Mouse (Mus musculus): ENCODE results near the gene Ksr2.
A peak's percentile ranks its signal among the peaks of the same experiment; 100 is the strongest.
"Not testable (repeated sequence)": the region's sequence is repeated elsewhere in the genome, so short reads cannot be mapped to it uniquely, and the experiment has no call there.

The Ksr2 gene

DNA sequence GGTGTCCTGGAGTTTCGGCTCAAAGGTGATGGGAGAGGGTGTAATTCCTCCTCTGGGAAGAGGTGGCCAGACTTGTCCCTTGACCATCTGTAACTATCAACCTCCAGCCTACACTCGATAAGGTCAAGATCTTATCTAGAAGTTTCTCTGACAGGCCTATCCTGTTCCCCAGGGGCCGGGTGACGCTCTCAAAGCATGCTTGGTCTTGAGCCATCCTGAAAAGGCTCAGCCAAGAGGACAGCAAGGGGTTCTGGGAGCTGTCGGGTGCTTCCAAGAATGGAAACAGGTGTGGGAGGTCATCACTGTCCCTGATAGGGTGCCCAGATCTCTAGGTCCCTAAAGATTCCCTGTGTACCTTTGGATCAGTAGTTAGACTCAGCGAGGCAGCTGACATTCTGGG, 4.4 kb upstream of the Ksr2 start:
- DNase-seq, result no peak

DNA sequence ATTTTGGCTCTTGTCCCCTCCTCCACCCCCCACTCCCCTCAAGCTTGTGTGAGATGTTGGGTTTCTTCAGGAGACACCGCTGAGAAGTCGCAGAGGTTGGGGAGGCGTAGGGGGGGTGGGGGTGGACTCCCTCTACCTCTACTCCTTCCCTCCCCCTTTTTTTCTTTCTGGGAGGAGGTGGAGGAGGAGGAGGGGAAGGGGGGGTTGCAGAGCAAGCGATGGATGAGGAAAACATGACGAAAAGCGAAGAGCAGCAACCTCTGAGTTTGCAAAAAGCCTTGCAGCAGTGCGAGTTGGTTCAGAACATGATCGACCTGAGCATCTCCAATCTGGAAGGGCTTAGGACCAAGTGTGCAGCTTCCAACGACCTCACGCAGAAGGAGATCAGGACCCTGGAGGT, 811 bp downstream of the Ksr2 start:
- DNase-seq, result peak; percentile 24

DNA sequence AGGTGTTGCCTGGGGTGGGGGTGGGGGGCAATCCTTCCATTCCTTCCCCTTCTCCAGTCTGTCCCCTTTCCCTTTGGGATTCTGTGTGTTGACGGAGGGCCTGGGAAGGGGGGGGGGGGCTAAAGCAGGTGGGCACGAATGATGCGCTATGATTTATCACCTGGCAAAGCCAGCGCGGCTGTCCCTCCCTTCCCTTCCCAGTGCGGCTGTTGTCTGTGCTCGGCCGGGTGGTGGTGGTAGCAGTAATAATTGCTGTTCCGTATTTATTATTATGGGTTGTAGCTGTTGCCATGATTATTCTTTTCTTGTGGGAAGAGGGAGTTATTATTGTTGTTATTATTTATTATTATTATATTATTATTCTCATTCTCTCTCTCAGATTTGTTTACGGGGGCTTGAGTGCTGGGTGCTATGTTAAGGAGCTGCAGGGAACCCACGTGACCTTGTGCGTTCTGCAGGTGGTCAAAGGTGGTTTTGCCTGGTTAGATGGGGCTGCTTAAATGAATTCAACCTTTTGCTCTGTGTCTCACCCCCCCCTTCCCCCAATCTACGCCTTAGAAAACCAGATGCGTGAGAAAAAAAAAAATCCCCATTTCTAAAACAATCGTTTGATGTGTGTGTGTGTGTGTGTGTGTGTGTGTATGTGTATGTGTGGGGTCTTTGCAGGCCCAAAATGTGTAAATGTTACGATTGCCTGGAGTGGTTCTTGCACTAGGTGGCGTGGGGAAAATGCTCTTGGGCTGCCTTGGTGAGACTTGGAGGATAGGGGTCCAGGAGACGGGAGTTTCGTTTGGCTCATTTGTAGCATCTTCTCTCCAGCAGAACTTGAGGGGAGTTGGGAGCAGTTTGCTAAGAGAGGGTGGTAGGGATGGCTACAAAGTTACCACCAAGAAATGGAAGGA, 1.5 kb downstream of the Ksr2 start:
- no peak for DNase-seq

DNA sequence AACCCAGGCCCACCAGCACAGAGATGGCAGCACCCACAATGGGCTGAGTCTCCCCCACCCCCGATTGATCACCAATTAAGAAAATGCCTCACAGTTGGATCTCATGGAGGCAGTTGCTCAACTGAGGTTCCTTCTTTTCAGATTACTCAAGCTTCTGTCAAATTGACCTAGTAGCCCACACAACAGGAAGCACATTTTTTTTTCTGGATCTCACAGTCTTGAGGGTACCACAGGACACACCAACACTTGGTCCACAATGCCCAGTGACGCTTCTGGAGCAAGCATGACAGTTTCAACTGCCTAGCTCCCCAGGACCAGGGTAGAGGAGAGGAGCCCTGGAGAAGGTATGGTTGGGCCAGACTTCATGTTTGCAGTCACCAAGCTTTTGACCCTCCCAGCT, 3.6 kb downstream of the Ksr2 start:
- DNase-seq, result no peak

DNA sequence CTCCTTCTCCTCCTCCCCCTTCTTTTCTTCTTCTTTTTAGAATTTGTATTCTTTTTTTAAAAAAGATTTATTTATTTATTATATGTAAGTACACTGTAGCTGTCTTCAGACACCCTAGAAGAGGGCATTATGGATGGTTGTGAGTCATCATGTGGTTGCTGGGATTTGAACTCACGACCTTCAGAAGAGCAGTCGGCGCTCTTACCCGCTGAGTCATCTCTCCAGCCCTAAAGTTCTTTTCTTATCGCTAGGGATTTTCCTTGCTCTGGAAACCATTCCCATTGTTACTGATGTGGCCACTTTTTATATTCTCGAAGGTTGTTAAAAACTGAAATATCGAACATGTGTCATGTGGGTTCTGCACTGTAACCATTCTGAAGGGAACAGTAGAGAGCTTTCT, 19.7 kb downstream of the Ksr2 start:
- not testable (repeated sequence) for DNase-seq

DNA sequence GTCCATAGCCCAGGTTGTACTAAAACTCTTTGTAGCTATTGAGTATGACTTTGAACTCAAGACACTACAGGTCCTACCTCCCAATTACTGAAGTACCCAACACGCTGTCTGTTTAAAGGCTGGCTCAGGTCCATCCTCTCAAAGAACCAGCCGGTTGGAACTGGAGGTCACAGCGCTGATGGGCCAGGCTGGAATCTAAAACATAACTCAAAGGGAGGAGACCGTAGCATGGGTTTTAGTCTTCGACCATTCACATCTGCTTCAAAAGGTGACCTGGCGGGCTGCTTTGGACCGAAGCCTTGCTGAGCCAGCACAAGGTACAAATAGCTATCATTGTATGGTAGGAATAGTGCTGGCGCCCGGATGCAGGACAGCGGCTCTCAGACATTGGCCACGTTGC, 26.5 kb downstream of the Ksr2 start:
- DNase-seq, result no peak

DNA sequence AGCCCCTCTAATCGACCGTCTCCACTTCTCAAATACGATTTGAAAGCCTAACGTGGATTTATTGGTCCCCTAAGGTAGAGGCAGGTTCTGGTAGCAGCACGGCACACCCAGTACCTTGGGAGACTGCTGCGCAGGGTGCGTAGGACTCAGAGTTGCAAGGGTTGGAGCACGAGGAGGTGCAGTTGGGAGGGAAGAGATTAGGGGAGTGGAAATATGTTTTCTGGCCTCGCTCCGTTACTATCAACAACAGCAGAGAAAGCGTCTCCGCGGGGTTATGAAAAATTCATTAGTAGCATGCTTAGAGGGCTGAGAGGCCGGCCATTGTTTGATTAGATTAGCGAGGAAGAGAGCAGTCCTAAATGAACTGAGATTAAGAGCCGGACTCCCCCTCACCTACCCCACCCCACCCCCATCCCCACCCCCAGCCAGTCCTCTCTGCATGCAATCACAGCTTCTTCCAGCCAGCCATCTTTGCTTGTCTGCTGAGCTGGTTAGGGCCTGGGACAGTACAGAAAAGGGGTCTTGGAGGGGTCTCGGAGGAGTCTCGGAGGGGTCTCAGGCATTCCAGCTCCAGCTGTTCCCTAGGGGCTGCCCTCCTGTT, 27.5 kb downstream of the Ksr2 start:
- peak; percentile 52 for DNase-seq

DNA sequence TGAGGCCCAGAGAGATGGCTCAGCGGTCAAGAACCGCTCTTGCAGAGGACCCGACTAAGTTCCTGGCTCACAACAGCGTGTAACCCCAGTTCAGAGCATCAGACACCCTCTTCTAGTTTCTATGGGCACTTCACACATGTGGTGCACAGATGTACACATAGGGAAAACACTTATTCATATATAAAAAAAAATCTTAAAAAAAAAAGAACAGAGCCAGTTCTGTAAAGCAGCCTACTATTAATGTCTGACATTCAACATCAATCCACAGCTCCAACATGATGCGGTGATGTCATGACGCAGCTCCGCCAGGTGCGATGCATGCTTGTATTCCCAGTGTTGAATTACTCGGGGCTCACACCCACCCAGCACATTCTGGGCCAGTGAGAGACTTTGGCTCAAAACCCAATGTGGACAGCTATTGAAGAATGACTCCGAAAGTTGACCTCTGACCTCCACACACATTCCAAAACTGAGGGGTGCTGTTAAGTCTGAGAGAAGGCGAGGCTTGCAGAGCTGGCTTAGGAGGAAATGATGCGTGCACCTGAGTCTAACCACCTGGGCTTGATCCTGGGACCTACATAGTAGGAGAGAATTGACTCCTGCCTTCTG, 28.5 kb downstream of the Ksr2 start:
- no peak for DNase-seq

DNA sequence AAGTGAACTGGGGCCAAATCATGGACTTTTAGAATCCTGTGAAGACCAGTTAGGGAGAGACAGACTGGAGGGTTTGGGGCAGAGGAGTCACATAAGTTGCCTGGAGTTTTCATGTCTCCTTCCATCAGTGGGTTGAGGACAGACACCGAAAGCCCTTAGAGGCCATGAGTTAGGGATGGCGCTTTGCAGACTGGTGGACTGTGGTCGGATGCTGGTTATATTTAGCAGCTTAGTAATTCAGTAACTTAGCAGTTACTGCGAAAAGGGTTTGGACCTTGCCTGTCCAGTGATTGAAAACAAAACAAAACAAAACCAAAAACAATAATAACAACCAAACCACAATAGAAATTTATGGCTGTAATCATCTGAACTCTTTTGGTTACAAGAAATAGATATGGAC, 29.3 kb downstream of the Ksr2 start:
- no peak for DNase-seq

DNA sequence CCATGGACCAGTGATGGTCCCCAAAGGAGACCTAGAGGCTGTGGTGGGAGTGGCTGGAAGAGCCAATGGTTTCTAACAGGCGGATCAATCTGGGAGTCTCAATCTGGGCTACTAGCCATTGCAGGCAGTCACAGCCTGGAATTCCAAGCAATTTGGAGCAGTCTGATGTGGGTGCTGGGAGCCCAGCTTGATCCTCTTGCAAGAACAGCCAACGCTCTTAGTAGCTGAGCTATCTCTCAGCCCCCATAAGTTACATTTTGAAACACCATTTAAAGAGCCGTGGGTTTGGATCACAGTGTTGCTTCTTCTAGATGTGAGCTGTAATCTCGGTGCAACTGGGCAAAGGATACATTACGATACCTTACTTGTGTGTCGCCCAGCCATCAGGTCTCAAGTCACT, 30.1 kb downstream of the Ksr2 start:
- no peak for DNase-seq

DNA sequence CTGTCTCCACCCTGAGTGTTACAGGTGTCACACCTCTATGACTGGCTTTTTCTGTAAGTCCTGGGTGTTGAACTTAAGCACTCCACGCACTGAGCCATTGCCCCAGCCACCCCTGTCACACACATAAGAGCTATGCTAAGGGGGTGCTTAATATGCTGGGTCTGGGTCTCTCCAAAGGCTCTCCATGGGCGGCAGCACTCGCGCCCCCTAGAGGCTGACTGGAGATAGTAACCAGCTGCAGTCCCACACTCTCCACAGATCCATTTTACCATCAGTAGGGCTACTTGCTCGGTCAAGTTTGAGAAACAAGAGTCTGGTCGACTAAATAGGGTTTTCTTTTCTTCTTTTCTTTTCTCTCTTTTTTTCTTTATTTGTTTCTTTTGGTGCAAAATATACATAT, 33.9 kb downstream of the Ksr2 start:
- peak; percentile 27 for DNase-seq

DNA sequence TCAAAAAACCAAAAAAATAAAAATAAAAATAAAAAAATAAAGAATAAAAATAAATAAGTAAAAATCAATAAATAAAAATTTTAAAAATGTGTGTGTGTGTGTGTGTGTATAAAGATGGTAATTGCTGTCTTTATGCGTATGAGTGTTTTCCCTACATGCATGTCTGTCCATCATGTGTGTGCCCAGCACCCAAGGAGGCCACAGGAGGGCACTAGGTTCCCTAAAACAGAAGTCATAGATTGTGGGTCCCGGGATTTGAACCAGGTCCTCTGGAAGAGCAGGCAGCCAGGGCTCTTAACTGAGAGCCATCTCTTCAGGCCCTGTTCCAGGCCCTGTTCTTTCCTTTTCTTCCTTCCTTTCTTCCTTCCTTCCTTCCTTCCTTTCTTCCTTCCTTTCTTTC, 38.2 kb downstream of the Ksr2 start:
- DNase-seq, result no peak

DNA sequence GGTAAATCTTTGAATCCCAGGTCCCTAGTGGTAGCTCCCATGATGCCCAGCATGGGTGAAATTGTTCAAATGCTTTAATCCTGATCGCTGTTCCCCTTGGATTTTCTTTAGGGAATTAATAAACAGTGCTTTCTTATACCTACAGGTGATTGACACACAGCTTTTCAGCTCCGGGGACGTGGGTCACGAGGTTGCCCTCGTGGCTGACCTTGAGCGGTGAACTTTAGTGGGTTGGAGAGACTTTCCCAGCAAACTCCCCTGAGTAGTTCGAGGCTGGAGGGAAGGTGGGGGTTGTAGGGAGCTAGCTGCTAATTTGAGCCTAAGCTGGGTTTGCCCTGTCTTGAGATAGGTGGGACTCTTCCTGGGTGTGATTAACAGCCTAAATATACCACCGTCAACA, 41.7 kb downstream of the Ksr2 start:
- no peak for DNase-seq

DNA sequence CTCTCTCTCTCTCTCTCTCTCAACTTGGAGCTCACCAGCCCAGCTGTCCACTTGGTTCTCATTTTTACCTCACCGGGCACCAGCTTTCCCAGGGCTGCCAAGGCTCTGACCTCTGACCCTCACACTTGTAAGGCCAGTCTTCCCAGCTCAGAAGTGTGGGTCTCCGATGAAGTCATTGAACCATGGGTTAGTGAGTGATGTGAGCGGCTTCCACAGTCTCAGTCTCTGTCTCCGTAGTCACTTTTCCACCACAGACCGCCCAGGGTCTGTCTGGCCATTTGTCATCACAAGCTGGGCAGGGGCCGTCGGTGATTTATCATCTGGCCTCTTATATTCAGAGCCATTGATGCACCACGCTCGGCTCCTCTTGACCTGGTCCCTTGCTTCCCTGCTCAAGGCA, 43.3 kb downstream of the Ksr2 start:
- DNase-seq, result peak; percentile 22

DNA sequence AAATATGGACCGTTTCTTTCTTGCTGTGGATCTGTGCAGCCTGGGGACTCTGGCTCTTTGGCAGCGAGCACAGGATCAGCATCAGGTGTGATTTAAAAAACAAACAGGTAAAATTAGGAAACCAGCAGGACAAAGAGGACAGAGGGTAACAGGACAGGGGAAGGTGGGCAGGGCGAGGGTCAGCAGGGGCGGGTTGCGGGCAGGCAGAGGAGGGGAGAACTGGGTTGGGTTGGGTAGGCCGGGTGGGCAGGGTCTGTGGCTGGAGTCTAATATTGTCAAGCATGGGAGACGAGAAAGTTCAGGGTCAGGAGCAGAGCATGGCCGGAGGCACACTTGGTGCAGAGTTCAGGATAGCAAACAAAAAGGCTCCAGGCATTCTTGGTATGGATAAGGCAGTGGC, 43.8 kb downstream of the Ksr2 start:
- no peak for DNase-seq

DNA sequence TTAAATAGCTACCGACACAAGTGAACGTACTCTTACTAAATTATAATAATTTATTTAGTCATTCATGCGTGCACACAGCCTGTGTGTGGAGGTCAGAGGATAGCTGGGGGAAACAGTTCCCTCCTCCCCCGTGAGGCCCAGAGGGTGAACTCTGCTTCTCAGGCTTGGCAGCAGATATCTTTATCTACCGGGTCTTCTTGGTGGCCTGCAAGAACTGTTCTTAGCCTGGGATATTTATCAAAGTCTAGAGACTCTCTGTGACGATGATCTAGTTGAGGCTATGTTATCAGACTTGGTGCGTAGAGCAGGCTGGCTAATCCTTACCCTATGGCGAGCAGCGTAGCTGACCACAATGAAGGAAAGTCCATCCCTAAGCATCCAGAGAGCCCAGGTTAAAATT, 45.1 kb downstream of the Ksr2 start:
- peak; percentile 19 for DNase-seq

DNA sequence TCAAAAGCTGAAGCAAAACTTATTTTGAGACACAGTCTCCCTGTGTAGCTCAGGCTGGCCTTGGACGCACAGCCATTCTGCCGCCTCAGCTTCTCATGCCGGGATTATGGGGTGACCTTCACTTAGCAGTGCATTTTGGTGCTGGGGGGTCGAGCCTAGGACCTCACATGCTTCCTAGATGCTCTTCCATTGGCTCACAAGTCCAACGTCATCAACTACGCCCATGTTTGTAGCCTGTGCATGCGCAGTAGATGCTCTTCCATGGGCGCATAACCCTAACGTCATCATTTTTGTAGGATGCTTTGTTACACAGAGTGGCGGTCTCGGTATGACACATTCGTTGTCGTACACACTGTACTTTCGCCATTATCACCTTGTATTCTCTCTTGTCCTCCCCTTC, 46.5 kb downstream of the Ksr2 start:
- DNase-seq, result no peak

DNA sequence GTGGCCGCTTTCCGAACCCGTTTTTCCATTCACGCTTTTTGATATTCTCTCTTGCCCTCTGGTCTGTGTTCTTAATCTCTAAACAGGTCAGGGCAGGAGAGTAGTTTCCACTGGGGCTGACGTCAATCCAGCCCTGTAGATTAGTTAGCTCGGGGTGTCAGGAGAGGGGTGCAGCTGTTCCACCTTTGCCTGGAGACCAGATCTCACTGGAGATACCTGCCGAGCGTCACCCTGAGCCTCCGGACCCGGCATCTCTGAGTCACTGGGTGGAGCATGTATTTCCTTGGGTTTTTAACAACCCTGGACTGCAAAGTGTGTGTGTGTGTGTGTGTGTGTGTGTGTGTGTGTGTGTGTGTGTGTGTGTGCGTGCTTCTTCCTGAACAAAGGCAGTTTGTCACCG, 53.3 kb downstream of the Ksr2 start:
- no peak for DNase-seq

DNA sequence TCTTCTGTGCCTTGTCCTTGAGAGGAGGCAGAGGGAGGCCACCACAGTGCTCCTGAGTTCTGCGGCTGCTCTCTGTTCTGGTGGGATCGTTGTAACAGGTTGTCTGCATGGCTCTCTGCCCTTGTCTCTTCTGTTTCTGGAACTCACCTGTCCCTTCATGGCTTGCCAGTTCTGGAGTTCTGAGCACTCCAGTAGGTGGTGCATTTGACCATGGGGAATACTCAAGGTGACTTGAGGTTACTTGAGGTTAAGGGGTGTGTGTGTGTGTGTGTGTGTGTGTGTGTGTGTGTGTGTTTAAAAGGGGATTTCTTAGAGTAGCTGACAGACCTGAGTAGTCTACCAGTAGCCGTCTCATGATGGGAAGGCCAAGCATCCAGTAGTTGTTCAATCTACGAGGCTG, 55.2 kb downstream of the Ksr2 start:
- DNase-seq, result no peak

DNA sequence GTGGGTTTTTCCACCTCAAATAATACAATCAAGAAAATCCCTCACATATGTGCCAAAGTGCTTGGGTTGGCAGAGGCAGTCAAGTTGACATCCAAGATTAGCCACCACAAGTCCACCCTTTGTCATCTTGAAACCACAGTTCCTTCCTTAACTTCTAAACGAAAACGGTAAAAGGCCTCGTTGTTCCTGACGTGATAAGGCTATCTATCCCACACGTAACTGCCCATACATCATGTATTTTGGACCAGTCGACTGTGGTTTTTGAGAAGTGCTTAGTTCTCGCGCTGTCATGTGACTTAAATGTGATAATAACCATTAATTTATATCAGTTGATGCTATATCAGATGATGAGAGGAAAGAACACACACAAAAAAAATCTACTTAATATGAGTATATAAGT, 55.8 kb downstream of the Ksr2 start:
- no peak for DNase-seq

DNA sequence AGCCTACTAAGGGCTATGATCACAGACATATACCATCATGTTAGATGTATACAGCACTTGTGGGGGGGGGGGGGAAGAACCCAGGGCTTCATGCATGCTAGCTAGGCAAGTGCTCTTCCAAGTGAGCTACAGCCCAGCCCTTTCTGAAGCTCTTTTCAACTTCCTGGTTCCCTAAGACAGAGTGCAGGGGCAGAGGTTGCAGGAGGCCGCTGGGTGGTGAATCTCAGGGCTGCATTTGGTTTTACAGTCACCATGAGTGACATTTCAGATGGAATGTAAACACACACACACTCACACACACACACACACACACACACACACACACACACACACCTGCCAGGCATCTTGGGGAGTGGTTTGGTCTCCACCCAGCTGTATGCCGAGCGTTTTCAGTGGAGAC, 67.4 kb downstream of the Ksr2 start:
- DNase-seq, result no peak

DNA sequence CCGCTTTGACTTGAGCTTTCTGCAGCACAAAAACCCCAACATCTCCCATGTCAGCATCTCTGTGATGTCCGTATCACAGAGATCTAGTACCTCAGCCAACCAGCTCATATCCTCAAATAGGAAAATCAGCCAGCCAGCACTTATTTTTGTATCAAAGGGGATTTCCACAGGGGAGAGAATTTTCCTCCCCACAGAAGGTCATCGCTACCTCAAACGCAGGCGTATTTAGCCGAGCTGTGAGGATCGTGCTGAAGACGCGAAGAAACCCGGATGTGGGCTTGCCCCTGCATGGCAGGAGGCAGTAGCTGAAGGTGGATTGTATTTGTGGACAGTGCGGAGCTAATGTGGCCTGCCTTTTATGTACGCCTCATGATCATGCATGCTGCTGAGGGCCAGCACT, 67.8 kb downstream of the Ksr2 start:
- peak; percentile 61 for DNase-seq

DNA sequence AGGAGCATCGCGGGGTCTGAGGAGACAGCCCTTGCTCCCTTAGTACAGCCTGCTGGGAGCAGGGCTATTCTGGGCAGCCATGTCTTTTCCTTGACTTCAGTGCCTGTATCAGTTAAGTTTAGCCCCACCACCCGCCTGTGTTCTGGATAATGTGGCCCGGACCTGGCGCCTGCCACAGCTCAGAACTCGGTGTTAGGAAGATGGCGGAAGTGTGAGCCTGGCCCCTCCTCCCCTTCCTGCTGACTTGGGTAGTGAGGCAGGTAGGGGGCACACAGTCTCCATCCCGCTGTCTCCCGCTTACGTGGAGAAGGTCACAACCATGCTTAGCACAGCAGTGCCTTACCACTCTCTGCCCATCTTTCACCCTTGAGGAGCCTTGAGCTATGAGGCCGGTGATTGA, 68.2 kb downstream of the Ksr2 start:
- no peak for DNase-seq

DNA sequence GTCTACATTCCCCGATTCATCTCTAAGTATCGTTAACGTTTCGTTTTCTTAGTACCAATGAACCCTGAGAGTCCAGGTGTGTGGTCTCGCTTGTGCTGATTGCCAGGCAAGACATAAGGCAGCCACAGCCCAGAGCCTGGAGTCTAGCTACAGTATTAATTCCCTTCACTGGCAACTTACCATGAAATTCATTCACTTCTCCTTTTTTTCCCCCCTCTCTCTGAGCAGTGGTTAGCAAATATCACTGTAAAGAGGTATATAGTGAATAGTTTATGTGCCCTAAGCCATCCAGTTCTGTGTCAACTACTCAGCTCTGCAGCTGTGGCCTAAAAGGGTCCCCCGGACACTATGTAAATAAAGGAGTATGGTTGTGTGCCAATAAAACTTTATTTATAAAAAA, 71.6 kb downstream of the Ksr2 start:
- no peak for DNase-seq
